Mouse (Mus musculus) ES-Bruce4 (cell line): ENCODE data around the gene Arhgap23. TPM values are rescaled to one million over a fixed set of nuclear protein-coding genes. Genes with fewer than 3 reads are reported as not detected.
A peak's percentile ranks its signal among the peaks of the same experiment; 100 is the strongest.

Experiments
- H3K27ac ChIP-seq: 2 replicates; pipeline ENCODE4 v1.5.1; 2012; ENCODE audit warnings: low read length, inconsistent platforms; ENCODE audit not compliant: insufficient read depth
- H3K27me3 ChIP-seq: 2 replicates; pipeline ENCODE4 v1.6.1; 2012; ENCODE audit warnings: mild to moderate bottlenecking, low read length, inconsistent platforms; ENCODE audit not compliant: control insufficient read depth, poor library complexity, insufficient read depth, severe bottlenecking
- H3K36me3 ChIP-seq: 2 replicates; pipeline ENCODE4 v1.6.1; 2012; ENCODE audit warnings: inconsistent platforms, mild to moderate bottlenecking, low read length, moderate library complexity; ENCODE audit not compliant: control insufficient read depth, poor library complexity, insufficient read depth, severe bottlenecking
- H3K4me1 ChIP-seq: one replicate; pipeline ENCODE4 v1.8.1; 2011; ENCODE audit warnings: low read length; ENCODE audit not compliant: control insufficient read depth, insufficient read depth
- H3K4me3 ChIP-seq: 2 replicates; pipeline ENCODE4 v1.5.1; 2011; ENCODE audit warnings: low read depth, mild to moderate bottlenecking, low read length
- H3K9ac ChIP-seq: 2 replicates; pipeline ENCODE4 v1.6.1; 2012; ENCODE audit warnings: low read depth, mild to moderate bottlenecking, inconsistent platforms; ENCODE audit not compliant: poor library complexity, severe bottlenecking
- H3K9me3 ChIP-seq: replicated peaks from 2 replicates; pipeline ENCODE4 v1.6.1; 2012; ENCODE audit warnings: mild to moderate bottlenecking, low read length, inconsistent platforms; ENCODE audit not compliant: control insufficient read depth, poor library complexity, insufficient read depth, severe bottlenecking
- CTCF ChIP-seq: IDR thresholded peaks from one replicate; pipeline ENCODE4 v1.8.1; 2011; ENCODE audit warnings: low read depth, low read length
- EP300 ChIP-seq: IDR thresholded peaks from 2 replicates; pipeline ENCODE4 v1.6.1; 2011; ENCODE audit warnings: low read depth, low read length; ENCODE audit not compliant: insufficient read depth
- POLR2A ChIP-seq: IDR thresholded peaks from one replicate; pipeline ENCODE4 v1.8.1; 2011; ENCODE audit warnings: low read length; ENCODE audit not compliant: insufficient read depth
- polyA plus RNA-seq: library from polyadenylated mRNA; stranded (reverse); fragments of >200 nt; gene quantifications from 2 replicates; pipeline ENCODE4 v1.2.4, GENCODE M21; 2011; ENCODE audit warnings: low read depth; ENCODE audit not compliant: missing spikeins, insufficient read depth, insufficient read length

Gene Arhgap23
- polyA plus RNA-seq, 1 experiment: 30.3 TPM

DNA sequence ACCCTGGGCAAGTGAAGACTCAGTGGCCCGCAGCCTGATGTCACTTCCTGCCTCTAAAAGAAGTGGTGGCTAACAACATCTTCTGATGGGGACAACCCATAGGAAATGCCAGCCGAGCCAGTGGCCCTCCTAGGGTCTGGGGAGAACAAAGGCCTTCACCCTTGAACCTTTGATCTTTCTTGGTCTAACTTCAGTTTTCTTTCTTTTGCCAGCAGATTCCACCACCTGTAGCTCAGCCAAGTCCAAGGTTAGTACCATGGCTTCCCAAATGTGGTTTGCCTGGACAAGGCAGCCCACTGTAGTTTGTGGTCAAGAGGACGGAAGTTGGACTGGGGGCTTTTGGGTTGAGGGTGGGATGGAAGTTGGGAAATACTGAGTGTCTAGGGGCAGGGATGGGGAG lies 77.5 kb downstream of the Arhgap23 start:
- Histone ChIP-seq H3K4me3 (no peak overlapping the region), H3K27me3 (no peaks in the 10 kb centered on the region), H3K36me3 (0 out of 2 replicates have a peak, but pooled peaks cover 4% of the 10 kb centered on the region)

DNA sequence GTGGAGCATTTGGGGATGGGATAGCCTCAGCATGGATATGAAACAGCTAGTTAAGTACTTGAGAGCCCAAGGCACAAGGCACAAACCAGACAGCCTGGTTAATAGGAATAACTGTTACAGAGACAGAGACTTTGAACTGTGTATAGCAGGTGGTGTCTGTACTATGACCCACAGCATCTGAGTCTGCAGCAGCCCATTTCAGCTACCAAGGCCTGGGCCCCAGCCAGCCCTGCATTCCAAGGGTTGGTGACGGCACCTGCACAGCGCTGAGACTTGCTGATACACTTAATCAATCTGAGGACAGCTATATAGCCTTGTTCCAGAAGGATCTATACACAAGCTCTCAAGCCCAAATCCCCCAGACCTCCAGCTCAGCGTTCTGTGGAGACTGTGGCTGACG lies 82.2 kb downstream of the Arhgap23 start:
- no peak overlapping the region for H3K4me3 ChIP-seq
- no peaks in the 10 kb centered on the region for H3K27me3 ChIP-seq
- H3K9me3 ChIP-seq: no peaks in the 10 kb centered on the region
- H3K4me1 ChIP-seq: peaks cover under 1% of the 10 kb centered on the region
- H3K36me3 ChIP-seq: 0 out of 2 replicates have a peak, but pooled peaks cover under 1% of the 10 kb centered on the region
- H3K9ac ChIP-seq: no peak overlapping the region
- TF ChIP-seq CTCF (no peak), POLR2A (no peak), EP300 (no peak)
- no peak overlapping the region for H3K27ac ChIP-seq

More for the DNA sequence above, 77.5 kb downstream of the Arhgap23 start:
- Histone ChIP-seq H3K27ac (no peak overlapping the region), H3K9ac (no peak overlapping the region), H3K9me3 (no peaks in the 10 kb centered on the region), H3K4me1 (no peaks in the 10 kb centered on the region)
- TF ChIP-seq CTCF (no peak), POLR2A (no peak), EP300 (no peak)

DNA sequence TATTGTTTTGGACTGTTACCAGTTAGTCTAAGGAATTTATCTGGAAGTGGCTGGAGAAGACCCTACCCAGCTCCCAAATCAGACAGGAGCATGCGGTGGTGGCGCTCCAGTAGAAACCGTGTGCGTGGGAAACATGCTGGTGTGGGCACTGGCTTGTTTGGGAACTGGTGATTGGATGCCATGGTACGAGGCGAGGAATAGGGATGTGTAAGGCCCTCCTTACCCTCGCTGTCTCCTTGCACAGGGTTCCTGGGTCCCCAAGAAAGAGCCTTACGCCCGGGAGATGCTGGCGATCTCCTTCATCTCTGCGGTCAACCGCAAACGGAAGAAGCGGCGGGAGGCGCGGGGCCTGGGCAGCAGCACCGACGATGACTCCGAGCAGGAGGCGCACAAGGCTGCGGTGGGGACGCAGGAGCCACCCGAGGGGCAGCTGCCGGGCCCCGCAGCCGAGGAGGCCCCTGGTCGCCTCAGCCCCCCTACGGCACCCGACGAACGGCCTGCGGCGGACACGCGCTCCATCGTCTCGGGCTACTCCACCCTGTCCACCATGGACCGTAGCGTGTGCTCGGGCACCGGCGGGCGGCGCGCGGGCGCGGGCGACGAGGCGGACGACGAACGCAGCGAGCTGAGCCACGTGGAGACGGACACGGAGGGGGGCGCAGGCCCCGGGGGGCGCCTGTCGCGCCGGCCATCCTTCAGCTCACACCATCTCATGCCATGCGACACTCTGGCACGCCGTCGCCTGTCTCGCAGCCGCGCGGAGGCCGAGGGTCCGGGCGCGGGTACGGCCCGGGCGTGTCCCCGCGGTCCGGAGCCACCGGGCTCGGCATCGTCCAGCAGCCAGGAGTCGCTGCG lies 84.8 kb downstream of the Arhgap23 start, which contains the start of gene 4933428G20Rik:
4933428G20Rik (minus strand) TSS at position 476 of the 855 bp plus-strand sequence.
- no peak for TF ChIP-seq EP300
- no peak for TF ChIP-seq CTCF
- TF ChIP-seq POLR2A: no peak
- Histone ChIP-seq H3K4me1 (peaks cover 4% of the 10 kb centered on the region), H3K9ac (peak within 1 kb of the TSS; percentile 83), H3K27ac (no peak within 1 kb of the TSS), H3K9me3 (no peaks in the 10 kb centered on the region), H3K36me3 (no peaks in the 10 kb centered on the region), H3K27me3 (no peaks in the 10 kb centered on the region), H3K4me3 (peak within 1 kb of the TSS; percentile 37)

DNA sequence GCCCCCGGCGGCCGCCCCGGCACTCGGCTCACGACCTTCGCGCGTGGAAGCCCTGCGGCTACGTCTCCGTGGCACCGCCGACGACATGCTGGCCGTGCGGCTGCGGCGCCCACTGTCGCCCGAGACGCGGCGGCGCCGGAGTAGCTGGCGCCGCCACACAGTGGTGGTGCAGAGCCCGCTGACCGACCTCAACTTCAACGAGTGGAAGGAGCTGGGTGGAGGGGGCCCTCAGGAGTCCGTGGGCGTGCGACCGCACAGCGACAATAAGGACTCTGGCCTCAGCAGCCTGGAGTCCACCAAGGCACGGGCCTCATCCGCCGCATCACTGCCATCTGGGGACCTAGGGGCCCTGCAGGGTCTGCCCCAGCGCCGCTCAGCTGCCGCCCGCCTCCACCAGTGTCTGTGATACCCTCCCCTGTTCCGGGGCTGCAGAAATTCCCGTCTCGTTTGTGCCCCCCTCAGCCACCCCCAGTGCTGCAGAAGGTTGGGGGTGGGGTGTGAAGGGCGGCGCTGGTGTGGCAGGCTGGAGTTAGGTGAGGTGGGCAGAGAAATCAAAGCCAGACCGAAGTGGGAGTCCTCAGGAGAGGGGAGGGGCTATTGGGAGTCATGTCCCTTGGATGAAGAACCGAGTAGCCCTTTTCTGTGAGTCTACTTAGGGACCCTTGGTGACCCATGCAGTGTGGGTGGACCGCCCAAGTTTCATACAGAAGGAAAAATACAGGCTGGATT lies 85.6 kb downstream of the Arhgap23 start:
- H3K9me3 ChIP-seq: no peaks in the 10 kb centered on the region
- peaks cover 4% of the 10 kb centered on the region for H3K4me1 ChIP-seq
- no peaks in the 10 kb centered on the region for H3K27me3 ChIP-seq
- H3K4me3 ChIP-seq: peak overlapping the region; percentile 37
- no peak overlapping the region for H3K27ac ChIP-seq
- TF ChIP-seq CTCF (no peak), EP300 (no peak), POLR2A (no peak)
- H3K36me3 ChIP-seq: no peaks in the 10 kb centered on the region
- peak overlapping the region; percentile 83 for H3K9ac ChIP-seq

DNA sequence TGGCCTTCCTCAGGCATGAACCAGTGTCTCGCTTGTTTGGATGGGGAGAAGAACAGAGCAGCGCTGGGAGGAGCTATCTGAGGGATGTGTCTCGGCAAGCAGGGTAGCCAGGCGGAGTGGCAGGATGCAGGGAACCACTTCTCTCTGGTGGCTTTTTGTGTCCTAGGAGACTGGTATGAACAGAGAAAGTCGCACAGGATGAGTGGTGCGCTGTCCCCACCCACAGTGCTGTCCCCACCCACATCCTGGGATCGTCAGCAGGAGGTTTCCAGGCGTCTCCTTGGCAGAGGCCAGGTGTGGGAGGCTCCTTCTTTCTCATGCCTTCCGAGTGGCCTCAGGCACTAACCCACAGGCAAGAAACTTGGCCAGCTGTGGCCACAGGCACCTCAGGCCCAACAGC lies 87.0 kb downstream of the Arhgap23 start:
- TF ChIP-seq CTCF (no peak), EP300 (no peak), POLR2A (no peak)
- no peaks in the 10 kb centered on the region for H3K27me3 ChIP-seq
- H3K9me3 ChIP-seq: no peaks in the 10 kb centered on the region
- H3K9ac ChIP-seq: no peak overlapping the region
- H3K4me3 ChIP-seq: no peak overlapping the region
- no peaks in the 10 kb centered on the region for H3K36me3 ChIP-seq
- H3K4me1 ChIP-seq: peaks cover 4% of the 10 kb centered on the region
- H3K27ac ChIP-seq: peak overlapping the region; percentile 59
